ENCODE assay signal across 8 mouse cellular contexts in the genomic region with DNA sequence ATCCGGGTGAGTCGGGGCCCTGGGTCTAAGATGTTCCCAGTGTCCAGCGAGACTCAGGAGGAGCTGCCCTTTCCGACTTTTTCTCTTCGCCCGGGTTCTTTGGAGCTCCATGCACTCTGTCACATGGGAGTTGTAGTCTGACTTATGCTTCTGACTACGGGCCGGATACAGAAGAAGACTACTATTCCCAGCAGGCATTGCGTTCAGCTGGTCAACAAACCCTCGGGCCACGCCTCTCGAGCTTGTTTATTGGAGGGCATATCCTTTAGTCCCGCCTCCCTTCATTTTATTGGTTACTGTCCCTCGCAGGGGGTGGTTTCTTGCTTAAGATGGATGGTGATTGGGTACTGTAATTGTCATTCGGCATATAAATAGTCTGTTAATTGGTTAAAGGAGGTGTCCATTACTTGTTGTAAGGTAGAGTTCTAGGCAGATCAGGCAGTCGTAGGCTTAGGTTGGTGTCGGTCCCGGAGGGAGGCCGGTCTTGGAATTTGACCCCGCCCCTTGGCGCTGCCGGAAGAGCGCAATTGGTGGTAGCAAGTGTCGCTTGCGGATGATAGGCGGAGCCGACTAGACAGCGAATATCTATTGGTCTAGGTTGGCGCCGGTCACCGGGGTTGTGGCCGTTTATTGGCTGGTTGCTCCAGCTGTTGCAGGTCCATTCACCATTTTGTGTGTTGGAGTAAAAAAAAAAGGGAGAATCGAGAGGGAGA. TPM values are rescaled to one million over a fixed set of nuclear protein-coding genes. Genes with fewer than 3 reads are reported as not detected.
DNase-seq lines count a peak whose midpoint lies in the region; ATAC-seq and TF ChIP-seq lines count a peak whose summit lies in the region.

No protein-coding gene starts in this region.

- under 1% methylated on average over 33 of the region's 33 CpGs for WGBS in heart, embryonic 12.5 days
- under 1% methylated on average over 33 of the region's 33 CpGs for WGBS in kidney, postnatal 0 days
- WGBS in liver, embryonic 11.5 days, result under 1% methylated on average over 33 of the region's 33 CpGs
- WGBS in stomach, embryonic 14.5 days, result under 1% methylated on average over 33 of the region's 33 CpGs

- H3K4me3 ChIP-seq in heart, embryonic 12.5 days, result peak overlapping the region; percentile 93
- H3K4me3 ChIP-seq in kidney, postnatal 0 days (replicated peaks; ENCODE audit: low read depth, low read length), result peak overlapping the region; percentile 71
- peak overlapping the region; percentile 85 for H3K4me3 ChIP-seq in liver, embryonic 11.5 days (ENCODE audit: low read depth, low read length)
- H3K4me3 ChIP-seq in stomach, embryonic 14.5 days (ENCODE audit: low read depth, low read length), result peak overlapping the region; percentile 81

- H3K27me3 ChIP-seq in heart, embryonic 12.5 days (replicated peaks), result no peaks in the 10 kb centered on the region
- no peaks in the 10 kb centered on the region for H3K27me3 ChIP-seq in kidney, postnatal 0 days (ENCODE audit: insufficient read depth, low read length)
- no peaks in the 10 kb centered on the region for H3K27me3 ChIP-seq in liver, embryonic 11.5 days (replicated peaks; ENCODE audit: control insufficient read depth, insufficient read depth, low read length)
- H3K27me3 ChIP-seq in stomach, embryonic 14.5 days (ENCODE audit: control insufficient read depth, insufficient read depth, low read length), result no peaks in the 10 kb centered on the region

- H3K27ac ChIP-seq in heart, embryonic 12.5 days (ENCODE audit: poor library complexity, severe bottlenecking), result peak overlapping the region; percentile 85
- H3K27ac ChIP-seq in kidney, postnatal 0 days, result peak overlapping the region; percentile 97
- peak overlapping the region; percentile 83 for H3K27ac ChIP-seq in liver, embryonic 11.5 days (ENCODE audit: low read depth, low read length)
- peak overlapping the region; percentile 86 for H3K27ac ChIP-seq in stomach, embryonic 14.5 days (ENCODE audit: low read length)

- H3K4me1 ChIP-seq in heart, embryonic 12.5 days (replicated peaks), result peaks cover 33% of the 10 kb centered on the region
- H3K4me1 ChIP-seq in kidney, postnatal 0 days (replicated peaks; ENCODE audit: insufficient read depth, low read length), result peaks cover 15% of the 10 kb centered on the region; the same call in 1 of the 2 replicates
- H3K4me1 ChIP-seq in liver, embryonic 11.5 days (replicated peaks; ENCODE audit: control insufficient read depth, insufficient read depth, low read length), result peaks cover 32% of the 10 kb centered on the region
- H3K4me1 ChIP-seq in stomach, embryonic 14.5 days (ENCODE audit: control insufficient read depth, insufficient read depth, low read length), result peaks cover 12% of the 10 kb centered on the region

- peak overlapping the region; percentile 97 for H3K9ac ChIP-seq in heart, embryonic 12.5 days
- H3K9ac ChIP-seq in kidney, postnatal 0 days (ENCODE audit: low read depth, low read length), result peak overlapping the region; percentile 83
- H3K9ac ChIP-seq in liver, embryonic 11.5 days (ENCODE audit: low read depth, low read length), result peak overlapping the region; percentile 90
- H3K9ac ChIP-seq in stomach, embryonic 14.5 days (replicated peaks; ENCODE audit: low read depth, low read length), result peak overlapping the region; percentile 69

- 0 out of 2 replicates have a peak, but pooled peaks have one; percentile 8 for TF ChIP-seq CTCF in kidney, postnatal 0 days (IDR thresholded peaks at IDR 0.05; ENCODE audit: low read depth)

- H3K36me3 ChIP-seq in heart, embryonic 12.5 days, result peaks cover 22% of the 10 kb centered on the region
- peaks cover 16% of the 10 kb centered on the region for H3K36me3 ChIP-seq in kidney, postnatal 0 days (ENCODE audit: insufficient read depth, low read length)
- peaks cover 15% of the 10 kb centered on the region; the same call in 1 of the 2 replicates for H3K36me3 ChIP-seq in liver, embryonic 11.5 days (ENCODE audit: control insufficient read depth, insufficient read depth, low read length)
- H3K36me3 ChIP-seq in stomach, embryonic 14.5 days (ENCODE audit: control insufficient read depth, insufficient read depth, low read length), result peaks cover 12% of the 10 kb centered on the region

- H3K9me3 ChIP-seq in heart, embryonic 12.5 days (replicated peaks), result no peaks in the 10 kb centered on the region
- no peaks in the 10 kb centered on the region for H3K9me3 ChIP-seq in kidney, postnatal 0 days (replicated peaks; ENCODE audit: low read length)
- no peaks in the 10 kb centered on the region for H3K9me3 ChIP-seq in liver, embryonic 11.5 days (ENCODE audit: control insufficient read depth, low read length)
- no peaks in the 10 kb centered on the region for H3K9me3 ChIP-seq in stomach, embryonic 14.5 days (ENCODE audit: control insufficient read depth, low read depth, low read length)

- peak; percentile 81 for ATAC-seq in erythroid progenitor cell, adult 5-6 weeks (replicated peaks; ENCODE audit: low FRiP score, poor library complexity, severe bottlenecking)
- ATAC-seq in heart, embryonic 12.5 days (ENCODE audit: insufficient number of reproducible peaks, low FRiP score), result peak; percentile 93
- ATAC-seq in kidney, postnatal 0 days (replicated peaks; ENCODE audit: low FRiP score, low read depth), result peak; percentile 96
- peak; percentile 90 for ATAC-seq in liver, embryonic 11.5 days (replicated peaks; ENCODE audit: low FRiP score)
- peak; percentile 94 for ATAC-seq in stomach, embryonic 14.5 days (ENCODE audit: insufficient number of reproducible peaks, insufficient read depth, low FRiP score, low read depth)

- H3K4me2 ChIP-seq in heart, embryonic 12.5 days, result peak overlapping the region; percentile 82
- peak overlapping the region; percentile 80 for H3K4me2 ChIP-seq in kidney, postnatal 0 days (ENCODE audit: low read length)
- peak overlapping the region; percentile 95 for H3K4me2 ChIP-seq in liver, embryonic 11.5 days
- peak overlapping the region; percentile 75 for H3K4me2 ChIP-seq in stomach, embryonic 14.5 days (replicated peaks; ENCODE audit: low read depth, low read length)

- DNase-seq in CD4-positive helper T cell, adult 2 months (ENCODE audit: low read depth, low spot score), result peak; percentile 100
- DNase-seq in brain, embryonic 18.5 days (ENCODE audit: low read depth, low spot score), result peak; percentile 100
- peak; percentile 100 for DNase-seq in kidney, postnatal 0 days (ENCODE audit: low spot score)
- DNase-seq in liver, embryonic 11.5 days (ENCODE audit: low spot score), result peak; percentile 93
- DNase-seq in naive thymus-derived CD4-positive, alpha-beta T cell, adult 2 months (ENCODE audit: low read depth), result peak; percentile 100

RNA-seq across cellular contexts. Expression of a gene that starts 0.4 kb away (rescaled TPM):
- total RNA-seq in erythroid progenitor cell, adult 5-6 weeks (2015; ENCODE audit: low replicate concordance), result 114 and 181 TPM in 2 replicates
- 70.5 and 90.7 TPM in 2 replicates for total RNA-seq in erythroid progenitor cell, adult 5-6 weeks (2017; ENCODE audit: low replicate concordance)
- 28.8 and 30.5 TPM in 2 replicates for polyA plus RNA-seq in heart, embryonic 12.5 days (2016; fragmentation: Nextera tagmentation; extraction: Ambion mirVana)
- 22.0 and 23.3 TPM in 2 replicates for polyA plus RNA-seq in kidney, postnatal 0 days (2015; fragmentation: Nextera tagmentation; extraction: Ambion mirVana)
- polyA plus RNA-seq in liver, embryonic 11.5 days (2014; fragmentation: Nextera tagmentation; extraction: Ambion mirVana), result 21.6 and 25.2 TPM in 2 replicates
- 51.4 and 54.1 TPM in 2 replicates for polyA plus RNA-seq in stomach, embryonic 14.5 days (2014; fragmentation: Nextera tagmentation; extraction: Ambion mirVana)

RNA-seq across cellular contexts. Expression of a gene that starts 17.3 kb away (rescaled TPM):
- total RNA-seq in erythroid progenitor cell, adult 5-6 weeks (2015; ENCODE audit: low replicate concordance), result 0.72 and 3.4 TPM in 2 replicates
- total RNA-seq in erythroid progenitor cell, adult 5-6 weeks (2017; ENCODE audit: low replicate concordance), result 0.61 and 1.8 TPM in 2 replicates
- polyA plus RNA-seq in heart, embryonic 12.5 days (2016; fragmentation: Nextera tagmentation; extraction: Ambion mirVana), result 17.6 and 20.4 TPM in 2 replicates
- 12.7 and 18.6 TPM in 2 replicates for polyA plus RNA-seq in kidney, postnatal 0 days (2015; fragmentation: Nextera tagmentation; extraction: Ambion mirVana)
- polyA plus RNA-seq in liver, embryonic 11.5 days (2014; fragmentation: Nextera tagmentation; extraction: Ambion mirVana), result 13.8 and 16.4 TPM in 2 replicates
- 25.8 and 27.7 TPM in 2 replicates for polyA plus RNA-seq in stomach, embryonic 14.5 days (2014; fragmentation: Nextera tagmentation; extraction: Ambion mirVana)

RNA-seq across cellular contexts. Expression of a gene that starts 29.9 kb away (rescaled TPM):
- total RNA-seq in erythroid progenitor cell, adult 5-6 weeks (2015; ENCODE audit: low replicate concordance), result 20.2 and 26.8 TPM in 2 replicates
- 8.9 and 17.3 TPM in 2 replicates for total RNA-seq in erythroid progenitor cell, adult 5-6 weeks (2017; ENCODE audit: low replicate concordance)
- polyA plus RNA-seq in heart, embryonic 12.5 days (2016; fragmentation: Nextera tagmentation; extraction: Ambion mirVana), result 127 and 131 TPM in 2 replicates
- polyA plus RNA-seq in kidney, postnatal 0 days (2015; fragmentation: Nextera tagmentation; extraction: Ambion mirVana), result 144 and 152 TPM in 2 replicates
- polyA plus RNA-seq in liver, embryonic 11.5 days (2014; fragmentation: Nextera tagmentation; extraction: Ambion mirVana), result 104 and 106 TPM in 2 replicates
- 274 and 284 TPM in 2 replicates for polyA plus RNA-seq in stomach, embryonic 14.5 days (2014; fragmentation: Nextera tagmentation; extraction: Ambion mirVana)

RNA-seq across cellular contexts. Expression of a gene that starts 30.3 kb away (rescaled TPM):
- total RNA-seq in erythroid progenitor cell, adult 5-6 weeks (2015; ENCODE audit: low replicate concordance), result 122 and 132 TPM in 2 replicates
- 53.0 and 74.3 TPM in 2 replicates for total RNA-seq in erythroid progenitor cell, adult 5-6 weeks (2017; ENCODE audit: low replicate concordance)
- polyA plus RNA-seq in heart, embryonic 12.5 days (2016; fragmentation: Nextera tagmentation; extraction: Ambion mirVana), result 12.1 and 12.7 TPM in 2 replicates
- 7.8 and 9.8 TPM in 2 replicates for polyA plus RNA-seq in kidney, postnatal 0 days (2015; fragmentation: Nextera tagmentation; extraction: Ambion mirVana)
- 11.0 and 13.0 TPM in 2 replicates for polyA plus RNA-seq in liver, embryonic 11.5 days (2014; fragmentation: Nextera tagmentation; extraction: Ambion mirVana)
- 14.7 and 15.9 TPM in 2 replicates for polyA plus RNA-seq in stomach, embryonic 14.5 days (2014; fragmentation: Nextera tagmentation; extraction: Ambion mirVana)

RNA-seq across cellular contexts. Expression of a gene that starts 33.3 kb away (rescaled TPM):
- not detected in 2 replicates for total RNA-seq in erythroid progenitor cell, adult 5-6 weeks (2015; ENCODE audit: low replicate concordance)
- total RNA-seq in erythroid progenitor cell, adult 5-6 weeks (2017; ENCODE audit: low replicate concordance), result not detected in 2 replicates
- polyA plus RNA-seq in heart, embryonic 12.5 days (2016; fragmentation: Nextera tagmentation; extraction: Ambion mirVana), result not detected in 2 replicates
- 0.21 and 0.26 TPM in 2 replicates for polyA plus RNA-seq in kidney, postnatal 0 days (2015; fragmentation: Nextera tagmentation; extraction: Ambion mirVana)
- polyA plus RNA-seq in liver, embryonic 11.5 days (2014; fragmentation: Nextera tagmentation; extraction: Ambion mirVana), result 0.32 and 0.68 TPM in 2 replicates
- polyA plus RNA-seq in stomach, embryonic 14.5 days (2014; fragmentation: Nextera tagmentation; extraction: Ambion mirVana), result 0.76 and 1.1 TPM in 2 replicates

Comparison
In these comparisons a context has a peak if more than half of its experiments do, and no peak if none do; other contexts are left out.
1. Peak in every context shown above with its lines: DNase-seq, ATAC-seq, H3K4me3 ChIP-seq and H3K27ac ChIP-seq.